Mouse (Mus musculus) macrophage (primary cell): Measurements from ENCODE around the gene Ttpal. TPM values are rescaled to one million over a fixed set of nuclear protein-coding genes. Genes with fewer than 3 reads are reported as not detected.

Experiments
- H3K27ac ChIP-seq: fragments of 350-480 bp; formaldehyde crosslinking; 2 replicates; pipeline ENCODE4 v1.9.0; 2021
- H3K36me3 ChIP-seq: fragments of 350-480 bp; formaldehyde crosslinking; 2 replicates; pipeline ENCODE4 v1.9.0; 2021; ENCODE audit errors: inconsistent target
- H3K4me3 ChIP-seq: fragments of 350-480 bp; formaldehyde crosslinking; 2 replicates; pipeline ENCODE4 v1.9.0; 2021; ENCODE audit errors: inconsistent target
- H3K79me2 ChIP-seq: fragments of 350-480 bp; formaldehyde crosslinking; 2 replicates; pipeline ENCODE4 v1.9.0; 2021; ENCODE audit errors: inconsistent target
- WGBS: methylation state at CpG from one replicate; pipeline ENCODE4 v1.1.7; 2026; ENCODE audit warnings: inconsistent platforms; ENCODE audit not compliant: missing documents; 5-methylcytosine and 5-hydroxymethylcytosine counted together
- polyA plus RNA-seq: library from polyadenylated mRNA; stranded (reverse); fragments of 250-400 nt; gene quantifications from 3 replicates; pipeline ENCODE4 v1.2.4, GENCODE M21; 2018; ENCODE audit warnings: inconsistent platforms

Gene Ttpal
- polyA plus RNA-seq, 1 experiment from 2014 or later: 8.8 TPM

- Histone ChIP-seq H3K27ac (no peak overlapping the region), H3K36me3 (no peaks in the 10 kb centered on the region), H3K4me3 (no peak overlapping the region), H3K79me2 (peaks cover 19% of the 10 kb centered on the region)
- 9% methylated on average over 1 of the region's 1 CpGs for WGBS
These were observed 2.9 kb upstream of the Ttpal start for GRCm38 (mm10) chr2:163599226-163599625.

- WGBS: 84% methylated on average over 7 of the region's 7 CpGs
- H3K36me3 ChIP-seq: no peaks in the 10 kb centered on the region
- H3K79me2 ChIP-seq: peaks cover 37% of the 10 kb centered on the region
- no peak overlapping the region for H3K27ac ChIP-seq
- H3K4me3 ChIP-seq: no peak overlapping the region
These were observed 1.0 kb upstream of the Ttpal start for GRCm38 (mm10) chr2:163601066-163601465.

GRCm38 (mm10) chr2:163601712-163602100, 408 bp upstream of the Ttpal start:
- Histone ChIP-seq H3K36me3 (no peaks in the 10 kb centered on the region), H3K4me3 (no peak overlapping the region), H3K27ac (no peak overlapping the region), H3K79me2 (peaks cover 43% of the 10 kb centered on the region)
- WGBS: 62% methylated on average over 6 of the region's 7 CpGs

- Histone ChIP-seq H3K27ac (no peak overlapping the region), H3K4me3 (no peak overlapping the region), H3K36me3 (peaks cover 16% of the 10 kb centered on the region; the same call in 1 of the 2 replicates), H3K79me2 (peaks cover 43% of the 10 kb centered on the region)
- 92% methylated on average over 7 of the region's 7 CpGs for WGBS
These were observed 4.0 kb downstream of the Ttpal start for GRCm38 (mm10) chr2:163606161-163606560.

GRCm38 (mm10) chr2:163608008-163608407, 5.9 kb downstream of the Ttpal start:
- Histone ChIP-seq H3K36me3 (peaks cover 32% of the 10 kb centered on the region; the same call in 1 of the 2 replicates), H3K4me3 (no peak overlapping the region), H3K79me2 (peaks cover 37% of the 10 kb centered on the region), H3K27ac (no peak overlapping the region)
- WGBS: 94% methylated on average over 7 of the region's 7 CpGs

- Histone ChIP-seq H3K4me3 (no peak overlapping the region), H3K27ac (no peak overlapping the region), H3K36me3 (peaks cover 47% of the 10 kb centered on the region; the same call in 1 of the 2 replicates), H3K79me2 (peaks cover 22% of the 10 kb centered on the region; the same call in 1 of the 2 replicates)
- WGBS: 90% methylated on average over 12 of the region's 12 CpGs
These were observed 7.3 kb downstream of the Ttpal start for GRCm38 (mm10) chr2:163609281-163609975.

GRCm38 (mm10) chr2:163611176-163611575, 9.1 kb downstream of the Ttpal start:
- H3K36me3 ChIP-seq: peaks cover 61% of the 10 kb centered on the region; the same call in 1 of the 2 replicates

GRCm38 (mm10) chr2:163613206-163613605, 11.1 kb downstream of the Ttpal start:
- H3K36me3 ChIP-seq: peaks cover 56% of the 10 kb centered on the region; the same call in 1 of the 2 replicates
- WGBS: 96% methylated on average over 4 of the region's 5 CpGs
- no peak overlapping the region for H3K4me3 ChIP-seq
- no peak overlapping the region for H3K27ac ChIP-seq
- no peaks in the 10 kb centered on the region for H3K79me2 ChIP-seq

More at GRCm38 (mm10) chr2:163611176-163611575, 9.1 kb downstream of the Ttpal start:
- H3K27ac ChIP-seq: no peak overlapping the region
- H3K4me3 ChIP-seq: no peak overlapping the region
- 84% methylated on average over 7 of the region's 9 CpGs for WGBS
- H3K79me2 ChIP-seq: peaks cover 5% of the 10 kb centered on the region; the same call in 1 of the 2 replicates

GRCm38 (mm10) chr2:163613990-163614389, 11.9 kb downstream of the Ttpal start:
- Histone ChIP-seq H3K4me3 (no peak overlapping the region), H3K79me2 (no peaks in the 10 kb centered on the region), H3K36me3 (peaks cover 61% of the 10 kb centered on the region), H3K27ac (no peak overlapping the region)
- 97% methylated on average over 3 of the region's 4 CpGs for WGBS

GRCm38 (mm10) chr2:163615401-163615800, 13.3 kb downstream of the Ttpal start:
- no peak overlapping the region for H3K27ac ChIP-seq
- peaks cover 72% of the 10 kb centered on the region for H3K36me3 ChIP-seq
- WGBS: 97% methylated on average over 9 of the region's 9 CpGs
- no peak overlapping the region for H3K4me3 ChIP-seq
- no peaks in the 10 kb centered on the region for H3K79me2 ChIP-seq

- no peak overlapping the region for H3K4me3 ChIP-seq
- H3K27ac ChIP-seq: no peak overlapping the region
- 83% methylated on average over 4 of the region's 4 CpGs for WGBS
- H3K36me3 ChIP-seq: peaks cover 78% of the 10 kb centered on the region
- H3K79me2 ChIP-seq: no peaks in the 10 kb centered on the region
These were observed 14.0 kb downstream of the Ttpal start for GRCm38 (mm10) chr2:163615906-163616651.

GRCm38 (mm10) chr2:163616652-163617227, 14.6 kb downstream of the Ttpal start:
- Histone ChIP-seq H3K4me3 (no peak overlapping the region), H3K27ac (no peak overlapping the region), H3K36me3 (peaks cover 79% of the 10 kb centered on the region), H3K79me2 (no peaks in the 10 kb centered on the region)
- 77% methylated on average over 3 of the region's 3 CpGs for WGBS

- no peak overlapping the region for H3K4me3 ChIP-seq
- 91% methylated on average over 3 of the region's 3 CpGs for WGBS
- no peaks in the 10 kb centered on the region for H3K79me2 ChIP-seq
- no peak overlapping the region for H3K27ac ChIP-seq
- H3K36me3 ChIP-seq: peaks cover 80% of the 10 kb centered on the region
These were observed 15.2 kb downstream of the Ttpal start for GRCm38 (mm10) chr2:163617232-163617863.

GRCm38 (mm10) chr2:163617874-163618273, 15.8 kb downstream of the Ttpal start:
- H3K79me2 ChIP-seq: no peaks in the 10 kb centered on the region
- 89% methylated on average over 4 of the region's 4 CpGs for WGBS
- no peak overlapping the region for H3K4me3 ChIP-seq
- no peak overlapping the region for H3K27ac ChIP-seq
- peaks cover 81% of the 10 kb centered on the region for H3K36me3 ChIP-seq
